Mouse (Mus musculus): ENCODE results near the gene Hs3st3a1.

DNA sequence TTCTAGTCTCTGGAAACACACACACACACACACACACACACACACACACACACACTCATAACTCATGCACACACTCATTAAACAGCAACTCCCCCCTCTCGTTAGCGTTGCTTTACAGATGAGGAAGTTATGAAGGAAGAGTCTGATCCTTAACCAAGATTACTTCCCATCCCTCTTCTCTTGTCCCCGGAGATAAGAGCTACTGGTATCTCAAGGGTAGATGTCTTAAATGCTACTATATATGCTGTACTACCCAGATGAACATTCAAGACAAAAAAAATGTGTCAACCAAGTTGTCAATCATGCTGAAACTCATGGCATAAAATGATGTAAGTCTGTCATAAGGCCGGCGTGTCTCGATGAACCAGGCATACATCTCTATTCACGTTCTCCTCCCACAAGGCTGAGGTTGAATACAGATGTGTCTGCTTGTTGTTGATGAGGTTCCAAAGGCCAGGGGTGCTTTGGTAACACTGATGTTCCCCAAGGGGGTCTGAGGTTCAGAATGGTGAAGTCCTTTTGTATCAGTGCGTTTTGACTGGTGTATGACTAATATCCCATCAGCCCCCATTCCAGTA lies 89.0 kb downstream of the Hs3st3a1 start:
- TF ChIP-seq CTCF (IDR thresholded peaks at IDR 0.05) (no peak), POLR2A (IDR thresholded peaks at IDR 0.05; ENCODE audit: insufficient read depth, low read depth, low read length) (no peak)
